In the genomic region with DNA sequence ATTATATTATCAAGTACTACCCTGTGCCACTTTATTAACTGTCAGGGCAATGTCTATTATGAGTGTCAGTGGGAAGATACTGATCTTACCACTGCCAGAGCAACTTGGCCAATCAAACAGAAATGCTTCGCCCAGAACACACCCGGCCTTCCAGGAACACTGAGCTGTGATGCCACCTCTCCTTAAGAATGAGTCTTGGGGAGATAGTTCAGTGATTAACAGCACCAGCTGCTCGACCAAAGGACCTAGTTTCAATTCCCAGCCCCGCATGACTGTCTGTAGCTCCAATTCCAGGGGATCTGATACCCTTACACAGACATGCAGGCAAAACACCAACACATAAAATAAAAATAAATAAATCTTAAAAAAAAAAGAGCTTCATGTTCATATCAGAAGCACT, we compare ENCODE assay signal across 20 mouse cellular contexts.
"Had no signal": no experiment of that assay in that cellular context is flagged by ENCODE, and none has a peak within 500 bp of the region (broad histone marks: within the 10 kb centered on the region; RNA-seq: fewer than 3 reads in every experiment).

No protein-coding gene starts in this region.

- H3K4me3 ChIP-seq: megakaryocyte, embryonic 14.5 days; midbrain, embryonic 10.5 days; midbrain, embryonic 12.5 days; neural tube, embryonic 13.5 days; neural tube, embryonic 15.5 days; stomach, embryonic 15.5 days had no signal

- H3K27ac ChIP-seq: midbrain, embryonic 10.5 days; midbrain, embryonic 12.5 days; neural tube, embryonic 13.5 days; neural tube, embryonic 15.5 days; stomach, embryonic 15.5 days; stomach, postnatal 0 days had no signal

- ATAC-seq: midbrain, embryonic 16.5 days had no signal

- DNase-seq: lung, adult 18-20 months; lung, embryonic 14.5 days; lung, postnatal 10 days; lung, postnatal 4 days; midbrain, embryonic 14.5 days; retina, postnatal 1 day; right cerebral cortex, adult 18-20 months; right cerebral cortex, postnatal 25 days; right cerebral cortex, postnatal 4 days; thymus, adult 2 months; thymus, postnatal 25 days; thymus, postnatal 4 days had no signal
